Mouse (Mus musculus) liver, adult 2 months (tissue): Measurements from ENCODE around the gene Syt3. TPM values are rescaled to one million over a fixed set of nuclear protein-coding genes. Genes with fewer than 3 reads are reported as not detected.

Source experiments
- DNase-seq: peaks from one replicate; pipeline ENCODE4 v3.0.0-alpha.2; 2011; ENCODE audit warnings: low read depth, low spot score; ENCODE audit errors: extremely low read depth
- H3K27ac ChIP-seq: fragments of 200-500 bp; replicated peaks from 2 replicates; pipeline ENCODE4 v1.5.1; 2012; ENCODE audit warnings: low read depth, mild to moderate bottlenecking, control low read depth, inconsistent platforms, low read length; ENCODE audit not compliant: insufficient read depth
- H3K27me3 ChIP-seq: fragments of 200-500 bp; 2 replicates; pipeline ENCODE4 v1.6.1; 2012; ENCODE audit warnings: mild to moderate bottlenecking, moderate library complexity, low read length, inconsistent platforms; ENCODE audit not compliant: control insufficient read depth, insufficient read depth
- H3K36me3 ChIP-seq: fragments of 200-500 bp; 2 replicates; pipeline ENCODE4 v1.6.1; 2012; ENCODE audit warnings: low read length, inconsistent platforms; ENCODE audit not compliant: control insufficient read depth, insufficient read depth
- H3K4me1 ChIP-seq: fragments of 200-500 bp; 2 replicates; pipeline ENCODE4 v1.6.1; 2011; ENCODE audit warnings: low read length; ENCODE audit not compliant: control insufficient read depth, insufficient read depth
- H3K4me3 ChIP-seq: fragments of 200-500 bp; 2 replicates; pipeline ENCODE4 v1.5.1; 2011; ENCODE audit warnings: low read depth, mild to moderate bottlenecking, control low read depth, low read length, moderate library complexity; ENCODE audit not compliant: insufficient read depth
- H3K79me2 ChIP-seq: fragments of 200-500 bp; 2 replicates; pipeline ENCODE4 v1.6.1; 2012; ENCODE audit warnings: inconsistent platforms, mild to moderate bottlenecking, low read length, moderate library complexity; ENCODE audit not compliant: control insufficient read depth, insufficient read depth
- H3K9ac ChIP-seq: fragments of 200-500 bp; 2 replicates; pipeline ENCODE4 v1.6.1; 2012; ENCODE audit warnings: low read depth, mild to moderate bottlenecking, control low read depth, inconsistent platforms, low read length
- CTCF ChIP-seq: fragments of 200-500 bp; IDR thresholded peaks from 2 replicates; pipeline ENCODE4 v1.5.1; 2011; ENCODE audit warnings: low read depth, low read length, control low read depth
- POLR2A ChIP-seq: fragments of 200-500 bp; IDR thresholded peaks from 2 replicates; pipeline ENCODE4 v1.6.1; 2011; ENCODE audit warnings: low read length, control low read depth; ENCODE audit not compliant: insufficient read depth; ENCODE audit errors: extremely low read depth
- WGBS: fragments of 180-500 bp; shearing (Covaris S2); methylation state at CpG from one replicate; pipeline ENCODE4 v1.1.7; 2018; 5-methylcytosine and 5-hydroxymethylcytosine counted together
- polyA plus RNA-seq: library from polyadenylated mRNA; depleted of rRNA; stranded (reverse); fragments of >200 nt; gene quantifications from 2 replicates; pipeline ENCODE4 v1.2.3, GENCODE M21; 2012; rRNA removed
- total RNA-seq: library from RNA; depleted of rRNA; stranded (reverse); fragments of >200 nt; gene quantifications from 2 replicates; pipeline ENCODE4 v1.2.3, GENCODE M21; 2014; rRNA removed

The Syt3 gene
- total RNA-seq, result 1.4 and 2.6 TPM in 2 replicates
- polyA plus RNA-seq, result 4.9 and 7.1 TPM in 2 replicates

GRCm38 (mm10) chr7:44383980-44384715 lies at the start of gene Syt3:
TSS of gene Syt3 (plus strand) at chr7:44384102.
- H3K9ac ChIP-seq, result peak within 1 kb of the TSS; percentile 70
- no peaks in the 10 kb centered on the region for H3K27me3 ChIP-seq
- no peaks in the 10 kb centered on the region for H3K4me1 ChIP-seq
- H3K4me3 ChIP-seq, result peak within 1 kb of the TSS; percentile 78
- no peaks in the 10 kb centered on the region for H3K79me2 ChIP-seq
- no peaks in the 10 kb centered on the region for H3K36me3 ChIP-seq
- no peak for TF ChIP-seq CTCF
- TF ChIP-seq POLR2A, result no peak
- WGBS, result 2% methylated on average over 27 of the region's 33 CpGs
- peak; percentile 73 for DNase-seq
- H3K27ac ChIP-seq, result no peak within 1 kb of the TSS

DNA sequence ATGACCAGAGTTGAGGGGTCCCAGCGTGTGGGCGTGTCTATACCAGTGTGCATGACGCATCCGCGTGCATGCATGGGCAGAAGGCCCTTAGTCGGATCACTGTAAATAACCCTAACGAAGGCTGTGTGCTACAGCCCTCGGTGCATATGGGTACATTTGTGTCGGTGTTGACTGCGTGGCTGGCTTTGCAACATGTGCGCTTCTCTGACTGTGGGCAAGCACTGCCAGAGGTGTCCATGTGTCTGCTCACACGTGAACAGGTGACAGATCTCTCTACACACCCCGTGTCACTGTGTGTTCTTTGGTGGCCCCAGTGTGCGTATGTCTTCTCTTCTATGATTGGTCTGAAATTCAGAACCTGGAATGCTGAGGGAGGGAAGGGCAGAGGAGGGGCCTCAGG lies 49.8 kb upstream of the Syt3 start:
- Histone ChIP-seq H3K27ac (no peak overlapping the region), H3K4me3 (no peak overlapping the region), H3K27me3 (peaks cover 18% of the 10 kb centered on the region), H3K9ac (no peak overlapping the region), H3K4me1 (no peaks in the 10 kb centered on the region), H3K36me3 (no peaks in the 10 kb centered on the region), H3K79me2 (no peaks in the 10 kb centered on the region)
- WGBS, result 56% methylated on average over 14 of the region's 14 CpGs
- no peak for TF ChIP-seq POLR2A
- no peak for TF ChIP-seq CTCF
- no peak for DNase-seq

DNA sequence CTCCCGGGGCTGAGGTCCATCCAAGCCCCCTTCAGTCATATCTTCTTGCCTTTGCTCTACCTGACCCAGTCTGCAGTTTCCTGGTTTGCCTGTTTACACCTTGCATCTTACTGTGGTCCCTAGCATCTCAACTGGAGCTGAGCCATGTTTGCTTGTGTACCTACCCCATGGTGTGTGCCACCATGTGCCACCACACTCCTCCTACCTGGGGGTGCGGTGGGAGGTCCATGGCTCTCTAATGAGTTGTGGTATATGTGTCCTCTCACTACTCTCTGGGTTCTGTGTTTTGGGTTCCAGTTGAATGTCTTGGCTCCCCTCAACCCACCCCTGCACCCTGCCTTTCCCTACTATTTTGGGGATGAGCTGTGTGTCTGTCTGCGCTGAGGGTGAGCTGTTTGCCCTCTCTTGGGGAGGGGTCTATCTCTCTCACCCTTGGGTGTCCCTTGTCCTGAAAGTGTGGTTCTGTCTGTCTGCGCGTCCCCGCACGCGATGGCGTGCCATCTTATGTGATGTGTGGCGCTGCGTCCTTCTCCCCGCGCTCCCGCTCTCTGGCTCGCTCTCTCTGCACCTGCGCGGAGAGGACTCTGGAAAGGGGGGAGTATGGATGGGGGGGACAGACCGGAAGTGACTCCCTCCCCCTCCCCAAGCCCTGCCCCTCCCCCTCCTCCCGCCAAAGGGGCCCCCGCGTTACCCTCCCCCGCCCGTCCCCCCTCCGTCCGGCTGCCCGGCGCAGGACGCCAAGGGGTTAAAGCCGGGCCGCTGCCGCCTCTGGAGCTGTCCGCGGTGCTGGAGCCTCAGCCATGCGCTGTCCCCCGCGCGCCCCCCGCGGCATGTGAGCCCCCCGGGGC lies 48.6 kb upstream of the Syt3 start:
- no peak overlapping the region for H3K9ac ChIP-seq
- no peak overlapping the region for H3K27ac ChIP-seq
- DNase-seq, result no peak
- no peak overlapping the region for H3K4me3 ChIP-seq
- no peaks in the 10 kb centered on the region for H3K79me2 ChIP-seq
- no peaks in the 10 kb centered on the region for H3K4me1 ChIP-seq
- TF ChIP-seq CTCF (no peak), POLR2A (no peak)
- WGBS, result 8% methylated on average over 30 of the region's 40 CpGs
- H3K27me3 ChIP-seq, result peaks cover 18% of the 10 kb centered on the region
- H3K36me3 ChIP-seq, result no peaks in the 10 kb centered on the region

GRCm38 (mm10) chr7:44336046-44337021 lies 47.6 kb upstream of the Syt3 start:
- DNase-seq, result no peak
- Histone ChIP-seq H3K27me3 (peaks cover 18% of the 10 kb centered on the region), H3K4me3 (no peak overlapping the region), H3K4me1 (no peaks in the 10 kb centered on the region), H3K9ac (no peak overlapping the region), H3K27ac (no peak overlapping the region), H3K36me3 (no peaks in the 10 kb centered on the region), H3K79me2 (no peaks in the 10 kb centered on the region)
- WGBS, result 8% methylated on average over 48 of the region's 54 CpGs
- TF ChIP-seq POLR2A, result no peak
- TF ChIP-seq CTCF, result no peak

- H3K4me3 ChIP-seq, result no peak overlapping the region
- 5% methylated on average over 32 of the region's 32 CpGs for WGBS
- H3K27ac ChIP-seq, result no peak overlapping the region
- peaks cover 18% of the 10 kb centered on the region for H3K27me3 ChIP-seq
- H3K36me3 ChIP-seq, result no peaks in the 10 kb centered on the region
- H3K4me1 ChIP-seq, result no peaks in the 10 kb centered on the region
- no peak overlapping the region for H3K9ac ChIP-seq
- TF ChIP-seq CTCF, result no peak
- TF ChIP-seq POLR2A, result no peak
- H3K79me2 ChIP-seq, result no peaks in the 10 kb centered on the region
- DNase-seq, result no peak
Observed at GRCm38 (mm10) chr7:44337121-44337849, 46.6 kb upstream of the Syt3 start.
